Mouse (Mus musculus): Measurements from ENCODE around the gene Nr1h2. TPM values are rescaled to one million over a fixed set of nuclear protein-coding genes. Genes with fewer than 3 reads are reported as not detected.

The Nr1h2 gene
- total and polyA plus RNA-seq, 3 experiments: 13.9 to 50.0 (median 43.8) TPM

DNA sequence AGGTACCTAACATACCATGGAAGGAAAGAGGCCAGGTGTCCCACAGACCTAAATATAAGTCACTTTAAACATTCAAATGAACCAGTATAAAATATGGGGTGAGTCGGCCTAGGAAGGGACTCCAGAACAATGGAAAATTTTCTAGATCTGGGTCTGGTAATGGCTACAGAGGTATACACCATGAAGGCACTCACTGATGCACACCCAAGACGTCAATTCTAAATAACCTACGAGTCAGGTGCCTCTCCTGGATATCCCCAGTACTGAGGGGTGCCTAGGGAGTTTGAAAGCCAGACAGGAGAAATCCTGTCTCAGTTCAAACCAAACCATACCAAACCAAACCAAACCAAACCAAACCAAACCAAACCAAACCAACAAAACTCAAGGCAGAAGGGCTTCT is 23.2 kb downstream of the Nr1h2 start (continued):
- TF ChIP-seq GABPA (IDR thresholded peaks at IDR 0.05; ENCODE audit: insufficient replicate concordance, low read depth, low read length): no peak

DNA sequence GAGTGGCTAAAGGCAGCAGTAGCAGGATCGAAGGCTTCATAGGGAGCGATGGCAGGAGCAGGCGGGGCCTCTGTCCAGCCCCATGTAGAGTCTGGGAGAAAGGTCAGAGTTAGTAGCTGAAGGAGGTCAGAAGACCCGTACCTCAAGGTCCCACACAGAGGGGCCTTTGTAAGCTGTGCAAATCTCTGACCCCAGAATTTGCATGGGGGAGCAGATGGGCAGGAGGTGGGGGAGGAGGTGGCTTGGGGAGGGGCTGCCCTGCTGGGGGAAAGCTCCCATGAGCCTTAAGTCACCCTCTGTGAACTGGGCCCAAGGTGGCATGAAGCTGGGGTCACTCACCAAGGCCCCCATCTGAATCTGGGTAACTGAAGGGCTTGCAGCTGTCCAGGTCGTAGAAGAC is 24.2 kb downstream of the Nr1h2 start:
- dilution Hi-C loops (cut with MboI; ENCODE audit: extremely low pct_ligation_motif_present, extremely low pct_unique_long_range_greater_than_20kb, low sequenced_read_pairs) (no loop called here), in situ Hi-C loops (cut with MboI; ENCODE audit: low pct_ligation_motif_present, low pct_unique_long_range_greater_than_20kb, low sequenced_read_pairs) (no loop called here)
- Histone ChIP-seq H3K9me3 (replicated peaks; ENCODE audit: low read length) (no peaks in the 10 kb centered on the region), H3K27ac (ENCODE audit: insufficient read depth, low read depth) (peak overlapping the region; percentile 98), H3K4me3 (replicated peaks in 1 of 3; ENCODE audit: low read depth in 2 of 3, low read length in 2 of 3, poor library complexity in 1 of 3) (peak overlapping the region; percentile 65 to 77 (median 72)), H3K27me3 (replicated peaks) (no peaks in the 10 kb centered on the region), H3K4me2 (ENCODE audit: insufficient read depth, low read depth, poor library complexity, severe bottlenecking) (peak overlapping the region; percentile 59), H3K4me1 (ENCODE audit: control insufficient read depth in 1 of 2, insufficient read depth in 2 of 2) (peaks cover 42 to 57% of the 10 kb centered on the region in 2 experiments), H3K9ac (ENCODE audit: insufficient read depth, low read depth) (peak overlapping the region; percentile 43; the same call in 1 of the 2 replicates), H3K79me2 (replicated peaks; ENCODE audit: control insufficient read depth, extremely low read depth, insufficient read depth, poor library complexity, severe bottlenecking) (peaks cover 10% of the 10 kb centered on the region), H3K36me3 (replicated peaks in 1 of 2; ENCODE audit: control insufficient read depth in 1 of 2, insufficient read depth in 1 of 2, low read length in 1 of 2) (peaks cover 16 to 53% of the 10 kb centered on the region in 2 experiments)
- TF ChIP-seq MAX (IDR thresholded peaks at IDR 0.05; ENCODE audit: low read length) (no peak), MAFK (IDR thresholded peaks at IDR 0.05; ENCODE audit: insufficient replicate concordance, low read length) (peak; percentile 37; the same call in 1 of the 2 replicates), BHLHE40 (IDR thresholded peaks at IDR 0.05; ENCODE audit: low read depth, low read length) (peak; percentile 69), PAX5 (IDR thresholded peaks at IDR 0.05; ENCODE audit: low read length) (no peak), MEF2A (IDR thresholded peaks at IDR 0.05; ENCODE audit: borderline replicate concordance, low read depth, low read length) (peak; percentile 74), IRF4 (IDR thresholded peaks at IDR 0.05; ENCODE audit: low read depth, low read length) (peak; percentile 70; the same call in 1 of the 2 replicates), MAZ (IDR thresholded peaks at IDR 0.05; ENCODE audit: low read depth, low read length) (peak; percentile 95), ZMIZ1 (IDR thresholded peaks at IDR 0.05; ENCODE audit: low read depth, low read length) (no peak), TBP (conservative IDR thresholded peaks at IDR 0.05; ENCODE audit: low read depth, low read length) (0 out of 2 replicates have a peak, but pooled peaks have one; percentile 23), NELFE (IDR thresholded peaks at IDR 0.05; ENCODE audit: low read depth, low read length) (0 out of 2 replicates have a peak, but pooled peaks have one; percentile 28), POLR2A (IDR thresholded peaks at IDR 0.05; ENCODE audit: low read depth, low read length) (peak; percentile 36; the same call in 1 of the 2 replicates), ETS1 (conservative IDR thresholded peaks at IDR 0.05; ENCODE audit: low read depth, low read length) (peak; percentile 82), HCFC1 (IDR thresholded peaks at IDR 0.05; ENCODE audit: low read depth, low read length) (peak; percentile 23), TCF12 (IDR thresholded peaks at IDR 0.05; ENCODE audit: low read depth, low read length) (peak; percentile 94), CHD1 (IDR thresholded peaks at IDR 0.05; ENCODE audit: low read depth, low read length) (no peak), EP300 (IDR thresholded peaks at IDR 0.05; ENCODE audit: low read length) (peak; percentile 61), CHD2 (IDR thresholded peaks at IDR 0.05; ENCODE audit: low read length) (peak; percentile 80)
- DNase-seq (ENCODE audit: extremely low read depth): peak; percentile 61

Measured in CH12.LX (cell line).